Mouse (Mus musculus) adrenal gland, postnatal 25 days (tissue): Measurements from ENCODE around the gene Lrrc74a. TPM values are rescaled to one million over a fixed set of nuclear protein-coding genes. Genes with fewer than 3 reads are reported as not detected.

Experiments used
- DNase-seq: peaks from one replicate; pipeline ENCODE4 v3.0.0; 2021; ENCODE audit warnings: mixed read lengths
- total RNA-seq: library from RNA; stranded (reverse); gene quantifications from 2 replicates; pipeline ENCODE4 v1.2.3, GENCODE M21; 2021

Lrrc74a gene
- total RNA-seq, 1 experiment from 2014 or later: not detected

GRCm38 (mm10) chr12:86786149-86787019, 52.2 kb downstream of the Lrrc74a start:
- no peak for DNase-seq

- peak; percentile 63 for DNase-seq
Observed at GRCm38 (mm10) chr12:86787020-86787553, 52.9 kb downstream of the Lrrc74a start.

DNA sequence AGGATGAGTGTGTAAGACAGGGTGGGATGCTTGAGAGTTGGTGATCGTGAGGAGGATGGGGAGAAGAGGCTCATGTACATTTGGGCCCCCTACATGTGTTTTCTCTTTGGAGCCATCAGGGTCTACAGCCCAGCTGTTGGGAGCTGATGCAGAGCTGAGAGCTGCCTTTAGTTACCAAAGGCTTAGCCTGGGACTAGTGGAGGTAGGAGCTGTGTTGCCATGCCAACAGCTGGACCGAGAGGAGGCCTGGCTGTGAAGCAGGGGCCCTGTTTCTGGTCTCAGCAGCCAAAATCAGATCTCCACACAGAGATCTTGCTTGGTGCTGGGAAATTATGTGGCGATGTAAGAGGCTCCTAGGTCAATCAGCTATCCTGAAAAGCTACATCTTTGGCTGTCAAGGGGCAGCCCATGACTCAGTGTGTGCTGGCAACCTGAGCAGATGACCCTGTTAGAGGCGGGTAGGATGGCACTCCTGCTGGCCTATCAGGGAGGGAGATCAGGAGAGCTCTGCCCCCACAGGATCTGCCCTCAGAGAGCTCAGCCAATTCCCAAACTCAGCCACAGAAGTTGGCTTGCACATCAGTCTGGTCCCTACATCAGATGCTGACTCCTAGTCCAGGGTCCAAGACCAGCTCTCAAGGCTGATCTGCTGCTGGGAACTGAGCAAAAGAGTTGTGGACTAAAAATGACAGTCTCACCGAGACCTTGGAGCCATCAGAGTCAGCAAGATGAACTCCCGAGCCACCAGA, 56.1 kb downstream of the Lrrc74a start:
- peak; percentile 67 for DNase-seq

GRCm38 (mm10) chr12:86790849-86791127, 56.6 kb downstream of the Lrrc74a start:
- peak; percentile 91 for DNase-seq

DNA sequence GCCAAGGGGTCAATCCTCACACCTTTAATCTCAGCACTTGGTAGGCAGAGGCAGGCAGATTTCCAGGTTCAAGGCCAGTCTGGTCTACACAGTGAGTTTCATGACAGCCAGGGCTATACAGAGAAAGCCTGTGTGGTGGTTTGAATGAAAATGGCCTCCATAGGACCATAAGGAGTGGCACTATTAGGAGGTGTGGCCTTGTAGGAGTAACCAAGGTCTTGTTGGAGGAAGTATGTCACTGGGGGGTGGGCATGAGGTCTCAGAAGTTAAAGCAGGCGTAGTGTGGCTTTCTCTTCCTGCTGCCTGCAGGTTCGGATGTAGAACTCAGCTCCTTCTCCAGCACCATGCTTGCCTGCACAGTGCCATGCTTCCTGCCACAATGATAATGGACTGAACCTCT, 57.8 kb downstream of the Lrrc74a start:
- no peak for DNase-seq

DNA sequence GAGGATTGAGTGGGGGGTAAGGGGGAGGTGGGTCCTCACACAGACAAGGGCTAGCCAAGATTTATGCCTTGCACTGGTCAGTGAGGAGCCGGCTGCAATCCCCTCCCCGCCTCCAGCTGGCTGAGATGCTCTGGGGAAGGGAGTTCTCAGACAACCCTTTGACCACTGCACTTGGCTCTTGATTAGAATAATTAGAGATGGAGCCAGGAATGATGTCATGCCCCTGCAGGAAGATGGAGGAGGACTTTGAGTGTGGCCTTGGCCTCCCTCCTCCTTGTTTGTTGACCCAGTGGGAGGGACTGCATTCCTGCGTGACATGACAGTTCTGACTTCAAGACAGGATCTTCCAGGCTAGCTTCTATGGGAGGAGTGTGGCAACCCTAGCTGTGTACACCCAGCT, 59.7 kb downstream of the Lrrc74a start:
- no peak for DNase-seq

DNA sequence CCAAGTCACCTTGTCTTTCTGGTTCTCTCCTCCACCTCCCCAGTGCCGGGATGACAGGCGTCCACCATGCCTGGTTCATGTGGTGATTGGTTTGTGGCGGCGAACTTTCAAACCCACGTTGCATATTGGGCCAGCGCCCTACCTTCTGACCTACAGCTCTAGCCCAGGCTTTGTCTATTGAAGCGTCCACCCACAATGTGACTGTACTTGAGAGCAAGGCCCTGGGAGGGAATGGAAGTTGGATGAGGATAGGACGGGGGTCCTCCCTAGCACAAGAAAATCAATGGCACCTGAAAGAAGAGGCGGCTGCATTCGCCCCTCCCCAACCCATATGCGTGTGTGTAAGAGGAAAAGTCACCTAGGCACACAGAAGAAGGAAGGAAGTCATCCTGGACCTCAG, 60.2 kb downstream of the Lrrc74a start:
- no peak for DNase-seq

GRCm38 (mm10) chr12:86795076-86795837, 61.1 kb downstream of the Lrrc74a start:
- DNase-seq: no peak

DNA sequence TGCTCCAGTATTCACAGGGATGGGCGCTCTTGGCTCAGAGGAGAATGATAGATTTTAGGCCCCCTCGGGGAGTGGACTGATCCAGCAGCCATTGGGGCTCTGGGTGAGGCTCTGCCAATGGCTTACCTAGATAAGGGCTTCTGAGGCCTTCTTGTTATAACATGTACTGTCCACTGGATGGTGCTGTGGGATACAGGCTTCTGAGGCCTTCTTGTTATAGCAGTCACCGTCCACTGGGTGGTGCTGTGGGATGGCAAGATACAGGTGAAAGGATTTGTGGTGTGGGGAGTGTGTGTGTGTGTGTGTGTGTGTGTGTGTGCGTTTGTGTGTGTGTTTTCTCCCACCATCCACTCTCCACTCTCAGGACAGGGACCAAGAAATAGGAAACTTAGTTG, 61.7 kb downstream of the Lrrc74a start:
- DNase-seq: peak; percentile 78

DNA sequence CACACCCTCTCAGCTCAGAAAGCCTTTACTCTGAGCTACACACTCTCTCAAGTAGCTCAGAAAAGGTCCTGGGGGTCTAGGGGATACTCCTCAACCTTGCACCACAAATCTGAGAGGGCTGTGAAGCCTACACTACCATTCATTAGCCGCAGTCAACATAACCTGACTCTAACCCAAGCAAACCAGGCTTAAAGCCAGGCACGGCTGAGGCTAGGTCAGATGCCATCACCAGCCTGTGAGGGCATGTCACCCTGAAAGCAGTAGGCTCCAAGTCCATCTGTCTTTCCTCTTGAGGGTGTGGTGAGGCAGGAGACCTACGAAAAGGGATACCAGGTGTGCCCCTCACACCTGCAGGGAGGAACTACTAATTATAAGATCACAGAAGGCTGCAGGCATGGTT, 62.2 kb downstream of the Lrrc74a start:
- DNase-seq: no peak

- DNase-seq: no peak
Observed at GRCm38 (mm10) chr12:86797771-86798170, 63.6 kb downstream of the Lrrc74a start.

DNA sequence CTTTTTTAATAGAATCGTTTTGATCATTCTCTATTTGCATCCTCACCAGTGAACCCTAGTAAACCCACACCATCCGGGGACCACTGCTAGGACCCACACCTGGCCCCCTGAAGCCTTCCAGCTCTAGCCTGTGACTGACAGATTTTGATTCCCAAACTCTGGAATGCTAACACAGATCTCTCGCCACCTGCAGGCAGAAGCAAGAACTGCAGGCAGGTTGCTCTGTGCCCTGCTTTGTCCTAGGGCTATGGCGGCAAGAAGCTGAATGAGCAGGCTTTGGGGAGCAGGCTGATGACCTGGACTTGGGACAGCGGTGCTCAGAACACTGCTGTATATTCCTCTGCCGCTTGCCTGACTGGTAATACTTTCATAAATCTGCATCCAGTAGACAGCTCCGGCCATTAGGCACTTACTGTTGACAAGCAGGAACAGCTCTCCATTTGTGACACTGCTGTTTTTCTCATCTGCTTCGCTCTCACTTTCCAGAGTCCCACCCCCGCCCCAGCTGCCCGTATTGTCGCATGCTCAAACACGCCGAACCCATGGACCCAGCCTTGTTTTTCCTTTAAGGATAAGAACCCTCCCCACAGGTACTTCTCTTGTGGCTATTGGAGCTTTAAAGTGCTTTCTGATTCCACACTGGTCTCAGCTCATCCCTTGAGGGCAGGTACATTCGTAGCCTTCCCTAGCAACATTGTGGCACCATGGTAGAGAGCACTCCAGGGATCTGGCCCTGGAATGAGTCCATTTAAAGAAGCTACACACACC, 64.8 kb downstream of the Lrrc74a start:
- peak; percentile 85 for DNase-seq

GRCm38 (mm10) chr12:86799786-86800185, 65.6 kb downstream of the Lrrc74a start:
- no peak for DNase-seq

- DNase-seq: no peak
Observed at GRCm38 (mm10) chr12:86800336-86800735, 66.2 kb downstream of the Lrrc74a start.

GRCm38 (mm10) chr12:86800765-86801147, 66.6 kb downstream of the Lrrc74a start:
- no peak for DNase-seq

- DNase-seq: peak; percentile 99
Observed at GRCm38 (mm10) chr12:86801148-86802004, 67.2 kb downstream of the Lrrc74a start.

GRCm38 (mm10) chr12:86802005-86802671, 68.0 kb downstream of the Lrrc74a start:
- peak; percentile 50 for DNase-seq

- no peak for DNase-seq
Observed at GRCm38 (mm10) chr12:86802899-86803298, 68.7 kb downstream of the Lrrc74a start.

GRCm38 (mm10) chr12:86803651-86804307, 69.6 kb downstream of the Lrrc74a start:
- no peak for DNase-seq

DNA sequence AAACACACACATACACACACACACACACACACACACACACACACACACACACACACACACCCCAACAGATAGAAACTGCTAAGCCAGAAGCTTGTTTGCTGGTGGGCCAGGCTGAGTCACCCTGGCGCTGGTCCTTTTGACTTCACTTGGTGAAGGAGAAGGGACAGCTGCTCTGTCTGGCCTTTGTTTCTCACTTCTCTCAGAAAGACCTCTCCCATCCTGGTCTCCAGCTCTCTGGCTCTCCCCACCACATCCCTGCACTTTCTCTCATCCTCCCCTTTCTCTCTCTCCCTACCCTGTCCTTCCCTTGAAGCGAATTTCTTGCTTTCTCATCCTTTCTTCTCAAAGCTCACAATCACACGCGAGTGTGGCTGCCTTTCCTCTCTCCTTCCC, 70.1 kb downstream of the Lrrc74a start:
- DNase-seq: no peak
